Mouse (Mus musculus) limb, embryonic 12.5 days (tissue): ENCODE results near the gene Wdr81. TPM values are rescaled to one million over a fixed set of nuclear protein-coding genes. Genes with fewer than 3 reads are reported as not detected.
A peak's percentile ranks its signal among the peaks of the same experiment; 100 is the strongest.

Experiments used
- microRNA counts: library from miRNA; unstranded; fragments of <30 nt; microRNA quantifications from one replicate; lab custom pipeline; 2017
- microRNA-seq: library from miRNA; unstranded; fragments of <30 nt; microRNA quantifications from one replicate; pipeline ENCODE4, GENCODE M21; 2017
- polyA plus RNA-seq: library from polyadenylated mRNA; unstranded; fragments of >200 nt; fragmentation: Nextera tagmentation; extraction: Ambion mirVana; gene quantifications from 2 replicates; pipeline ENCODE4 v1.2.1, GENCODE M21; 2016

The Wdr81 gene
- polyA plus RNA-seq, 1 experiment from 2014 or later: 6.8 TPM

MicroRNA genes within 50 kb of the gene (microRNA counts, 519-probe panel; counts per million panel counts)
- 5,717 counts per million, percentile 62 among the panel's probes with 10 or more counts for microRNA mmu-miR-22 (lab: Ali Mortazavi, UCI)

Small RNA genes lying within 50 kb of the gene (microRNA-seq; reads per million reads assigned to microRNA genes)
- 1,337 reads per million, percentile 79 among the genes with 10 or more reads in this experiment for gene Mir22

Other genes with a start within 250 kb of the Wdr81 start
- 153 and 163 TPM in 2 replicates for gene Rpa1, start 106.4 kb downstream of the Wdr81 start, polyA plus RNA-seq
- 20.4 and 22.7 TPM in 2 replicates for gene Smyd4, start 106.3 kb downstream of the Wdr81 start, polyA plus RNA-seq
- gene Serpinf1, start 32.0 kb downstream of the Wdr81 start, polyA plus RNA-seq: 177 and 181 TPM in 2 replicates
- 0.09 and 0.35 TPM in 2 replicates for gene Serpinf2, start 15.1 kb downstream of the Wdr81 start, polyA plus RNA-seq
- gene Tlcd2, start 7.0 kb upstream of the Wdr81 start, polyA plus RNA-seq: 15.6 and 17.5 TPM in 2 replicates
- gene Prpf8, start 32.1 kb upstream of the Wdr81 start, polyA plus RNA-seq: 79.6 and 83.0 TPM in 2 replicates
- 0.26 and 0.67 TPM in 2 replicates for gene Rilp, start 55.4 kb upstream of the Wdr81 start, polyA plus RNA-seq
- gene Scarf1, start 58.8 kb upstream of the Wdr81 start, polyA plus RNA-seq: 5.4 and 6.0 TPM in 2 replicates
- gene Slc43a2, start 77.0 kb upstream of the Wdr81 start, polyA plus RNA-seq: 3.7 and 4.2 TPM in 2 replicates
- gene Pitpna, start 133.4 kb upstream of the Wdr81 start, polyA plus RNA-seq: 80.8 and 89.5 TPM in 2 replicates
- 18.6 and 20.1 TPM in 2 replicates for gene Inpp5k, start 176.3 kb upstream of the Wdr81 start, polyA plus RNA-seq
- gene Myo1c, start 195.8 kb upstream of the Wdr81 start, polyA plus RNA-seq: 24.2 and 28.2 TPM in 2 replicates
- gene Crk, start 224.5 kb upstream of the Wdr81 start, polyA plus RNA-seq: 134 and 135 TPM in 2 replicates